Mouse (Mus musculus) C2C12 (cell line): ENCODE data around the gene Wfikkn1. TPM values are rescaled to one million over a fixed set of nuclear protein-coding genes. Genes with fewer than 3 reads are reported as not detected.
A peak's percentile ranks its signal among the peaks of the same experiment; 100 is the strongest.

Experiments
- H3K27me3 ChIP-seq: one replicate; pipeline ENCODE4 v1.6.1; 2011; ENCODE audit not compliant: control insufficient read depth, insufficient read depth, insufficient read length
- H3K36me3 ChIP-seq: one replicate; pipeline ENCODE4 v1.6.1; 2011; ENCODE audit not compliant: control insufficient read depth, insufficient read depth
- H3K4me3 ChIP-seq: one replicate; pipeline ENCODE4 v1.5.1; 2011; ENCODE audit warnings: mild to moderate bottlenecking, control low read depth; ENCODE audit not compliant: poor library complexity, insufficient read depth, severe bottlenecking
- H3K79me2 ChIP-seq: one replicate; pipeline ENCODE4 v1.6.1; 2011; ENCODE audit not compliant: control insufficient read depth, insufficient read depth
- H3K79me3 ChIP-seq: one replicate; pipeline ENCODE4 v1.6.1; 2011; ENCODE audit warnings: low read depth, control low read depth
- H3ac ChIP-seq: one replicate; pipeline ENCODE3; 2011; ENCODE audit warnings: low read depth; ENCODE audit not compliant: control insufficient read depth, insufficient read length
- CEBPB ChIP-seq: IDR thresholded peaks from one replicate; pipeline ENCODE4 v1.6.1; 2011; ENCODE audit warnings: low read depth, mild to moderate bottlenecking, control low read depth, moderate library complexity
- CTCF ChIP-seq: IDR thresholded peaks from one replicate; pipeline ENCODE4 v1.5.1; 2011; ENCODE audit not compliant: control insufficient read depth, insufficient read depth, insufficient read length
- FOSL1 ChIP-seq: IDR thresholded peaks from one replicate; pipeline ENCODE4 v1.8.0; 2011; ENCODE audit warnings: mild to moderate bottlenecking, low read length; ENCODE audit not compliant: poor library complexity, insufficient read depth, severe bottlenecking
- MAX ChIP-seq: IDR thresholded peaks from one replicate; pipeline ENCODE4 v1.6.1; 2011; ENCODE audit warnings: mild to moderate bottlenecking, control low read depth
- MYOD1 ChIP-seq: IDR thresholded peaks from one replicate; pipeline ENCODE4 v1.6.1; 2011; ENCODE audit warnings: low read depth; ENCODE audit not compliant: control insufficient read depth, insufficient read length
- MYOG ChIP-seq: IDR thresholded peaks from one replicate; pipeline ENCODE4 v1.6.1; 2011; ENCODE audit not compliant: control insufficient read depth, insufficient read length; ENCODE audit errors: extremely low read depth
- USF1 ChIP-seq: IDR thresholded peaks from one replicate; pipeline ENCODE4 v1.6.1; 2011; ENCODE audit warnings: low read depth, mild to moderate bottlenecking, control low read depth, moderate library complexity
- polyA plus RNA-seq: library from polyadenylated mRNA; unstranded; fragments of >200 nt; fragmentation: generic; extraction: Trizol; gene quantifications from one replicate; pipeline ENCODE4 v1.2.1, GENCODE M21; 2012; ENCODE audit warnings: missing spikeins

The Wfikkn1 gene
- polyA plus RNA-seq, 1 experiment: 0.34 TPM

GRCm38 (mm10) chr17:25877025-25877424 lies 3.6 kb downstream of the Wfikkn1 start:
- Histone ChIP-seq H3K36me3 (peaks cover 10% of the 10 kb centered on the region), H3K4me3 (no peak overlapping the region), H3K79me3 (no peaks in the 10 kb centered on the region), H3ac (no peak overlapping the region), H3K27me3 (no peaks in the 10 kb centered on the region), H3K79me2 (peaks cover 8% of the 10 kb centered on the region)
- TF ChIP-seq USF1: no peak
- TF ChIP-seq CTCF: no peak
- TF ChIP-seq CEBPB: no peak
- no peak for TF ChIP-seq MYOD1
- TF ChIP-seq MYOG: no peak
- no peak for TF ChIP-seq MAX
- TF ChIP-seq FOSL1: no peak

DNA sequence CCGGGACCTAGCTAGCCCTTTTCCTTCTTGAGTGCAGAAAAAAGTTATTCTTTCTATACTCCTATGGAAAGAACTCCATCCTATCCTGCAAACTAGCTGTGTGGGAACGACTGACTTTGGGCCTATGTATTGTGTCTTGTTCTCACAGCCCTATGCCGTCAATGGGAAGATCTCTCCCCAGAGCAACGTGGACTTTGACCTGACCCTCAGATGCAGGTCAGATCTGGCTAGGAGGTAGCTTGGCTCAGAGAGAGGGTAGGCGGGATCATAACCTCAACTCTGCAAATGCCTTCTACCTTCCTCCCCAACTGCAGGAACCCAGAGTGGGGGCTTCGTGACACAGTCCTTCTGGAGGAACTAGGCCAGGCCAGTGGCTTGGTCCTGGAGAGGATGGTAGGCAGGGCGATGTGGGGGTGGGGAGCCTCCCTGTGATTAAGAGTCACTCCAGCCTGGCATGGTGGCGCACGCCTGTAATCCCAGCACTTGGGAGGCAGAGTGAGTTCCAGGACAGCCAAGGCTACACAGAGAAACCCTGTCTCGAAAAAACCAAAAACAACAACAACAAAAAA lies 4.2 kb downstream of the Wfikkn1 start:
- no peaks in the 10 kb centered on the region for H3K27me3 ChIP-seq
- peaks cover 8% of the 10 kb centered on the region for H3K79me2 ChIP-seq
- H3K4me3 ChIP-seq: no peak overlapping the region
- H3K79me3 ChIP-seq: no peaks in the 10 kb centered on the region
- H3ac ChIP-seq: peak overlapping the region; percentile 42
- no peak for TF ChIP-seq CTCF
- TF ChIP-seq USF1: no peak
- no peak for TF ChIP-seq FOSL1
- TF ChIP-seq CEBPB: no peak
- no peak for TF ChIP-seq MYOG
- no peak for TF ChIP-seq MYOD1
- TF ChIP-seq MAX: no peak
- H3K36me3 ChIP-seq: peaks cover 7% of the 10 kb centered on the region

- H3K36me3 ChIP-seq: peaks cover 4% of the 10 kb centered on the region
- H3ac ChIP-seq: peak overlapping the region; percentile 78
- TF ChIP-seq FOSL1 (no peak), MYOD1 (peak; percentile 57), CEBPB (no peak), MYOG (no peak), MAX (peak; percentile 7), USF1 (no peak)
- no peaks in the 10 kb centered on the region for H3K79me3 ChIP-seq
- H3K79me2 ChIP-seq: peaks cover 8% of the 10 kb centered on the region
- no peaks in the 10 kb centered on the region for H3K27me3 ChIP-seq
- peak overlapping the region; percentile 53 for H3K4me3 ChIP-seq
These were observed 5.2 kb downstream of the Wfikkn1 start for GRCm38 (mm10) chr17:25875171-25876136.

- no peaks in the 10 kb centered on the region for H3K27me3 ChIP-seq
- peak within 1 kb of the TSS; percentile 78 for H3ac ChIP-seq
- no peaks in the 10 kb centered on the region for H3K79me3 ChIP-seq
- H3K36me3 ChIP-seq: peaks cover 4% of the 10 kb centered on the region
- H3K79me2 ChIP-seq: peaks cover 8% of the 10 kb centered on the region
- TF ChIP-seq USF1 (no peak), FOSL1 (no peak), CEBPB (no peak), MYOD1 (no peak), CTCF (no peak), MAX (no peak), MYOG (no peak)
- H3K4me3 ChIP-seq: peak within 1 kb of the TSS; percentile 53
These were observed 5.9 kb downstream of the Wfikkn1 start, which contains the start of gene Mettl26 for GRCm38 (mm10) chr17:25874721-25875170. Gene Mettl26 (plus strand): TSS chr17:25875074.

DNA sequence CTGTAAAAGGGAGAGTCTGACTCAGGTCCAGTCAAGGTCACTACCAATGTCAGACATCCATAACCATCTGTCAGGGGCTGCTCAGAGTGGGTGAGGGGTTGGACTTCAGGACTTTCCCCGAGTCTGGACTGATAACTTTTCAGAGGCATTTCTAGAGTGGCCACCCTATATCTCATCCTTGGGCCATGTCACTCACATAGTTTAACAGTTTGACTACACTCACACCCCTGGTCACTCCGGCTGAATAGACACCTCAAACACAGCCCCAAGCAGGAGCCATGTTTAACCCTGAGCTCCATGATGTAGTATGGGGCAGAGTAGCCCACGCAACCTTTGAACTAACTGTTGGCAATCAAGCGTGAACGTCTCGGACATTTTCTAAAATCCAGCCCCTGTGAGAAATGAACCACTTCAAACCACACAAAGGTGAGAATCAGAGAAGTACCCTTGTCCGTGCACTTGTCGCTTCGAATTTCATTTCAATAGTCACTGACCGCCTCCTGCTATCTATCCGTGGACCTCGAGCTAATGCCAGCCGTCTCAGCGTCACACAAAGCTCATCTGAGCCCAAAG lies 6.4 kb downstream of the Wfikkn1 start:
- Histone ChIP-seq H3K79me3 (no peaks in the 10 kb centered on the region), H3K36me3 (peaks cover 4% of the 10 kb centered on the region)
- TF ChIP-seq FOSL1 (no peak), MYOG (no peak), USF1 (no peak), MYOD1 (no peak), CEBPB (no peak), MAX (no peak), CTCF (no peak)

More for the DNA sequence above, 6.4 kb downstream of the Wfikkn1 start:
- no peaks in the 10 kb centered on the region for H3K27me3 ChIP-seq
- peak overlapping the region; percentile 67 for H3ac ChIP-seq
- peak overlapping the region; percentile 53 for H3K4me3 ChIP-seq
- H3K79me2 ChIP-seq: peaks cover 8% of the 10 kb centered on the region
